Mouse (Mus musculus) heart, adult 2 months (tissue): ENCODE results near the gene Dock6. TPM values are rescaled to one million over a fixed set of nuclear protein-coding genes. Genes with fewer than 3 reads are reported as not detected.

Experiments used
- DNase-seq, 2 experiments: peaks; one replicate each; pipeline ENCODE4 v3.0.0; 2021
- H3K27ac ChIP-seq: fragments of 200-600 bp; 2 replicates; pipeline ENCODE4 v1.8.1; 2022
- H3K27me3 ChIP-seq: fragments of 200-500 bp; 2 replicates; pipeline ENCODE4 v1.6.1; 2012; ENCODE audit warnings: mild to moderate bottlenecking, low read length, inconsistent platforms, mixed read lengths; ENCODE audit not compliant: control insufficient read depth, insufficient read depth
- H3K36me3 ChIP-seq: fragments of 200-500 bp; 2 replicates; pipeline ENCODE4 v1.6.1; 2012; ENCODE audit warnings: low read length, inconsistent platforms; ENCODE audit not compliant: control insufficient read depth, insufficient read depth
- H3K4me1 ChIP-seq: fragments of 200-500 bp; 2 replicates; pipeline ENCODE4 v1.6.1; 2011; ENCODE audit warnings: low read length; ENCODE audit not compliant: control insufficient read depth, insufficient read depth
- H3K4me3 ChIP-seq: fragments of 200-600 bp; 2 replicates; pipeline ENCODE4 v1.8.1; 2022
- H3K79me2 ChIP-seq: fragments of 200-500 bp; replicated peaks from 2 replicates; pipeline ENCODE4 v1.6.1; 2012; ENCODE audit warnings: mild to moderate bottlenecking, inconsistent platforms, low read length, moderate library complexity, mixed read lengths; ENCODE audit not compliant: control insufficient read depth, insufficient read depth
- H3K9ac ChIP-seq: fragments of 200-500 bp; 2 replicates; pipeline ENCODE4 v1.6.1; 2012; ENCODE audit warnings: low read depth, mild to moderate bottlenecking, control low read depth, inconsistent platforms, low read length, mixed read lengths
- CTCF ChIP-seq: fragments of 200-600 bp; IDR thresholded peaks from 2 replicates; pipeline ENCODE4 v1.8.1; 2022; ENCODE audit warnings: antibody characterized with exemption, mild to moderate bottlenecking, moderate library complexity
- EP300 ChIP-seq: fragments of 200-500 bp; IDR thresholded peaks from 2 replicates; pipeline ENCODE4 v1.6.1; 2011; ENCODE audit warnings: low read depth, low read length, control low read depth; ENCODE audit not compliant: insufficient read depth
- POLR2A ChIP-seq: fragments of 200-500 bp; IDR thresholded peaks from 2 replicates; pipeline ENCODE4 v1.6.1; 2011; ENCODE audit warnings: mild to moderate bottlenecking, low read depth, low read length, control low read depth; ENCODE audit not compliant: insufficient read depth
- WGBS: fragments of 180-500 bp; shearing (Covaris S2); methylation state at CpG from one replicate; pipeline ENCODE4 v1.1.7; 2018; 5-methylcytosine and 5-hydroxymethylcytosine counted together
- intact Hi-C: fragments of 180-260 bp; cut with DNase I; formaldehyde crosslinking; loops from one replicate; pipeline ENCODE4 v1.15.1; 2025
- polyA plus RNA-seq: library from polyadenylated mRNA; depleted of rRNA; stranded (reverse); fragments of >200 nt; gene quantifications from 2 replicates; pipeline ENCODE4 v1.2.3, GENCODE M21; 2012
- total RNA-seq, 2 experiments: library from RNA; stranded (reverse); gene quantifications; 2 replicates each; pipeline ENCODE4 v1.2.3; 2021

Dock6 gene
- total and polyA plus RNA-seq, 3 experiments = 25.9 to 87.9 (median 33.8) TPM

DNA sequence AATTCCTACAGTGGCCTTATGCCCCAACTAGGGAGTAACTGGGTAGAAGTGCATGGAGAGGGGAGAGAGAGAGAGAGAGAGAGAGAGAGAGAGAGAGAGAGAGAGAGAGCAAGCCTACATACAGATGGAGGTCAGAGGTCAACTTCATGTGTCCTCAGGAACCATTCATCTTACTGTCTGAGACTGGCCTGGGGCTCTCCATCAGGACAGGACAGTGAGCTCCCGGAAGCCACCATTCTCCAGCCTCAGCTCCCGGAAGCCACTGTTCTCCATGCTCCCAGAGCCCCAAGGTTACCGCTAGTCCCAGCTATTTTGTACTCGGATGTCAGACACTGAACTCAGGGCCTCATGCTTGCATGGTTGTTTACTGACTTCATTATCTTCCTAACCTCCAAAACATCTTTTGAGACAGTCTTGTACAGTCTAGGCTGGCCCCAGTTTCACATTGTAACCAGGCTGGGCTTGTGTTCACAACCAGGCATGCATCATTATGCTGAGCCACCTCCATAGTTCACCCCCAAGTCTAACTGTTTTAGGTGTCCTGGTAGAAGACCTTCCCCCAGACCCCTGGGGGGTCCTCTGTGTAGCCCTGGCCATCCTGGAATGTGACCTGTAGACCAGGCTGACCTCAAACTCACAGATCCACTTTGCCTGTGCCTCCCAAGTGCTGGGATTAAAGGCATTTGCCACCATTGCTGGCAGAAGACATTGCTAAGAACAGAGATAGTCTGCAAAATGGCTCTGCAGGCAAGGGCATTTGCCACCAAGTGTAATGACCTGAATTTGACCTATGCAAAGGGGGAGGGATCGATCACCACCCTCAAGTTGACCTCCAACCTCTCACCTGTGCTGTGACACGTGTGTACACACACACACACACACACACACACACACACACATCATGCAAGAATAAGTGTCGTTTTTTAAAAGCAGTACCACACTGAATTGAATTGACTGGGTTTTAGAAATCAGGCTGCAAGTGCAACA is 2.5 kb downstream of the Dock6 start:
- peaks cover 35% of the 10 kb centered on the region for H3K4me1 ChIP-seq
- 45% methylated on average over 7 of the region's 7 CpGs for WGBS
- no peaks in the 10 kb centered on the region for H3K27me3 ChIP-seq
- peak overlapping the region; percentile 95 for H3K27ac ChIP-seq
- intact Hi-C loops = no loop called here
- peak overlapping the region; percentile 7; the same call in 1 of the 2 replicates for H3K4me3 ChIP-seq
- DNase-seq = peak in 1 of 2 experiments; percentile 21
- no peak for TF ChIP-seq POLR2A
- no peak for TF ChIP-seq CTCF
- TF ChIP-seq EP300 = no peak
- no peaks in the 10 kb centered on the region; the same call in 1 of the 2 replicates for H3K79me2 ChIP-seq
- peaks cover 13% of the 10 kb centered on the region for H3K36me3 ChIP-seq
- peak overlapping the region; percentile 23; the same call in 1 of the 2 replicates for H3K9ac ChIP-seq

DNA sequence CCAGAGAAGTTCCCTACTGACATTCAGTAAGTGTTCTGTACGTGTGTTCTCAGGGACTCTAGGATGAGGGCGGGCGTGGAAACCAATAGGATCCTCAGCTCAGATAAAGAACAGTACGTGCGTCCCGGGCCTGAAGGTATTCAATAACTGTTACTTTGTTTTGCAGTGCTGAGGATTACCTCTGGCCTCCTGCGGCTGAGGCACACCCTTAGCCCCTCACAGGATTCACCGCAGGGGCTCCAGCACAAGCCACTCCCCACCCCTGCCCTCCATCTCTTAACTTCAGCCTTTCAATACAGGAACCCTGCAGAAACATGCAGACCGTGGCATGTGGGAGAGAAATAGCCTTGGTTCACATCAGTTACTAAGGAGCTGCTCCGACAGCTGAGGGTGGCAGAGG is 4.5 kb downstream of the Dock6 start:
- DNase-seq = no peak
- Histone ChIP-seq H3K36me3 (peaks cover 23% of the 10 kb centered on the region), H3K9ac (peak overlapping the region; percentile 15), H3K27me3 (no peaks in the 10 kb centered on the region), H3K4me3 (peak overlapping the region; percentile 28; the same call in 1 of the 2 replicates), H3K4me1 (peaks cover 41% of the 10 kb centered on the region), H3K27ac (peak overlapping the region; percentile 95), H3K79me2 (no peaks in the 10 kb centered on the region; the same call in 1 of the 2 replicates)
- intact Hi-C loops = no loop called here
- 30% methylated on average over 10 of the region's 10 CpGs for WGBS
- no peak for TF ChIP-seq POLR2A
- TF ChIP-seq CTCF = no peak
- TF ChIP-seq EP300 = no peak

DNA sequence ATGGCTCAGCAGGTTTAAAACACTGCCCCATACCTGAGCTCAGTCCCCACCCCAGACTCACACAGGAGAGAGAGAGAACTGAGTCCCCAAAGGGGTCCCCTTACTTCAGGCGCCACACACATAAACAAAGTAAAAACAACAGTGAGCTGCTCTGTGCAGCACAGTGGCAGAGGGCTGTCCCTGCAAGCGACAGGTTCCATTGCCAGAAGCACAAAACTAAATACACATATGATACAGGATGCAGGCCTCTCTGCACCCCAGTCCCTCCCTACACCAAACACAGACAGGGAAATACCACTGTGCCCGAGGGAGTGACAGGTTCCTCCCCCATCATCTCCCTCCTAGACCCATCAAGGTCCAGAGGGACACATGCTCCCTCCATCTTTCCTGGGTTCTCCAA is 5.0 kb downstream of the Dock6 start:
- WGBS = 38% methylated on average over 3 of the region's 3 CpGs
- DNase-seq = peak in 1 of 2 experiments; percentile 45
- Histone ChIP-seq H3K79me2 (no peaks in the 10 kb centered on the region; the same call in 1 of the 2 replicates), H3K27ac (peak overlapping the region; percentile 95), H3K9ac (peak overlapping the region; percentile 15), H3K36me3 (peaks cover 26% of the 10 kb centered on the region), H3K4me1 (peaks cover 41% of the 10 kb centered on the region), H3K4me3 (peak overlapping the region; percentile 28), H3K27me3 (no peaks in the 10 kb centered on the region)
- TF ChIP-seq CTCF = 0 out of 2 replicates have a peak, but pooled peaks have one; percentile 6
- no peak for TF ChIP-seq EP300
- intact Hi-C loops = no loop called here

DNA sequence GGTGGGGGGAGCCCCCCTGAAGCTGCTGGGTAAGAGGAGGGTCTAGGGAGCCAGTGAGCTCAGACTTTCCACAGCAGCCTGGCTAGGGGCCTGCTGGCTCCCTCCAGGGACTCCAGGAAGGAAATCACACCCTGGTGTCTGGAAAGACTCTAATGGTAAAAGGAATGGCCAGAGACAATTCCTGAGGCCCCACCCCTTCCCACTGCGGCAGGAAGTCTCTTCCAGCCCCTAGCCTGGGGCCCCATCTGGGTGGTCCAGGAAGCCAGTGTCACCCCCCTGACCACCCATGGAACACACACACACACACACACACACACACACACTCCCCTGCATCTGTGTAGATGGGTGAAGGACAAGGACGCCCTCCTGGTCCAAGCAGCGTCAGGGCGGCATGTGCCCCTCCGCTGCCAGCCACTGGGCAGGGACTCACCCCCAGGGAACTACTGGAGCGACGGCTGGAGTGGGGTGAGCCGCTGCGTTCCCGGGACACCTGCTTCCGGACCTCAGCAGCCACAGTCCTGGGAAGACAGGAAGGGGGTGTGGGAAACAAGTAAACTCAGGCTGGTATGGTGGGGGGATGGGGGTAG is 5.6 kb downstream of the Dock6 start:
- H3K27me3 ChIP-seq = no peaks in the 10 kb centered on the region
- peak overlapping the region; percentile 95 for H3K27ac ChIP-seq
- TF ChIP-seq POLR2A (no peak), EP300 (peak; percentile 91), CTCF (no peak)
- peaks cover 26% of the 10 kb centered on the region for H3K36me3 ChIP-seq
- 14% methylated on average over 11 of the region's 11 CpGs for WGBS
- peaks cover 41% of the 10 kb centered on the region for H3K4me1 ChIP-seq
- peak; percentile 84 to 89 for DNase-seq
- intact Hi-C loops = no loop called here
- H3K4me3 ChIP-seq = peak overlapping the region; percentile 28
- H3K9ac ChIP-seq = peak overlapping the region; percentile 76
- no peaks in the 10 kb centered on the region for H3K79me2 ChIP-seq

DNA sequence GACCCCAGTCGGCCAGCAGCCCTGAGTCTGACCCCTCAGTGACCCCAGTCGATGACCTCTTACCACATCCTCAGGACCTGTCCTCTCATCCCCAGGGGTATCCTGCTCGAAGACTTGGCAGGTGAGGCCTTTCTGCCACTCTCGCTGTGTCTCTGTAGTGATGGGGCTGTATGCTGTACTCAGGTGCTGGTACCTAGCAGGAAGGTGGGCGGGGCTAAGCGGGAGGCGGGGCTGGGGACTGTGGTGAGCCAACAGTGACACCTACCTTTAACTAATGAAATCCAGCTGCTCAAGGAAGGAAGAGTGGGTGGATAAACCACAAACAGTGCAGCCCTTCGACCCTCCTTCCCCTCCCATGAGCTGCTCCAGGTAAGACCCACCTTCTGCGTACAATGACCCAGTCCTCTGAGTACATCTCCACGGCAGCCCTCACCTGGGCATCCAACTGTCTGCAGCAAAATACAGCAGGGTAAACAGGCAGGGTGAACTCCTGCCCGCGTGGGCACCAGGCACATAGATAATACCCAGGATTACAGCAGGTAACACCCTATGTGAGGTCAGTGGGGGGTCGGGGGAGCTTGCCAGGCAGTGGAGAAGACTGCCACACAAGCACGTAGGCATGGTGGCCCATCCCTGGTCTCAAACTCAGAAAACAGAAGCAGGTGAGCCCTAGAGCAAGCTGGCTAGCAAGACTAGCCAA is 6.9 kb downstream of the Dock6 start:
- no peak overlapping the region for H3K4me3 ChIP-seq
- H3K27me3 ChIP-seq = no peaks in the 10 kb centered on the region
- H3K4me1 ChIP-seq = peaks cover 41% of the 10 kb centered on the region
- WGBS = 43% methylated on average over 14 of the region's 14 CpGs
- no peak for TF ChIP-seq POLR2A
- no peak for TF ChIP-seq CTCF
- no peak for TF ChIP-seq EP300
- H3K36me3 ChIP-seq = peaks cover 26% of the 10 kb centered on the region
- intact Hi-C loops = no loop called here
- H3K79me2 ChIP-seq = no peaks in the 10 kb centered on the region
- peak overlapping the region; percentile 95 for H3K27ac ChIP-seq
- DNase-seq = no peak
- peak overlapping the region; percentile 28 for H3K9ac ChIP-seq
